Mouse (Mus musculus) intestine, embryonic 16.5 days (tissue): ENCODE measurements at regions not wholly inside any gene's neighbourhood (a gene's known extent, or its start where the extent isn't known, plus 50 kb on each side); places are given as distances from the start of the nearest gene placed in this dataset.
"Not testable (repeated sequence)": the region's sequence is repeated elsewhere in the genome, so short reads cannot be mapped to it uniquely, and the experiment has no call there.

Experiments
- ATAC-seq: fragments of 200-750 bp; cut with Nextera tagmentation; 2 replicates; pipeline ENCODE4 v1.8.0; 2017; ENCODE audit warnings: moderate TSS enrichment, moderate library complexity
- H3K27ac ChIP-seq: fragments of 300-500 bp; sonication (generic); 2 replicates; pipeline ENCODE4 v1.5.1; 2014; ENCODE audit warnings: mild to moderate bottlenecking, low read length
- H3K27me3 ChIP-seq: fragments of 300-500 bp; sonication (generic); replicated peaks from 2 replicates; pipeline ENCODE4 v1.6.1; 2014; ENCODE audit warnings: low read length, control low read depth, mixed read lengths; ENCODE audit not compliant: control insufficient read depth, insufficient read depth
- H3K36me3 ChIP-seq: fragments of 300-500 bp; sonication (generic); 2 replicates; pipeline ENCODE4 v1.6.1; 2014; ENCODE audit warnings: low read length, control low read depth; ENCODE audit not compliant: control insufficient read depth, insufficient read depth
- H3K4me1 ChIP-seq: fragments of 300-500 bp; sonication (generic); 2 replicates; pipeline ENCODE4 v1.6.1; 2014; ENCODE audit warnings: low read length, control low read depth, mixed read lengths; ENCODE audit not compliant: control insufficient read depth, insufficient read depth
- H3K4me2 ChIP-seq: fragments of 300-500 bp; sonication (generic); 2 replicates; pipeline ENCODE4 v1.6.1; 2014; ENCODE audit warnings: low read depth, low read length, control low read depth
- H3K4me3 ChIP-seq: fragments of 300-500 bp; sonication (generic); 2 replicates; pipeline ENCODE4 v1.5.1; 2014; ENCODE audit warnings: mild to moderate bottlenecking, low read length
- H3K9ac ChIP-seq: fragments of 300-500 bp; sonication (generic); 2 replicates; pipeline ENCODE4 v1.6.1; 2014; ENCODE audit warnings: low read depth, low read length
- H3K9me3 ChIP-seq: fragments of 300-500 bp; sonication (generic); 2 replicates; pipeline ENCODE4 v1.6.1; 2016; ENCODE audit warnings: low read length, control low read depth; ENCODE audit not compliant: control insufficient read depth
- WGBS: fragments of 180-500 bp; shearing (Covaris S2); extraction: QIAGEN DNeasy Blood & Tissue Kit; methylation state at CpG from one replicate; pipeline ENCODE4 v1.1.7; 2014; 5-methylcytosine and 5-hydroxymethylcytosine counted together

- WGBS: 95% methylated on average over 15 of the region's 15 CpGs
- Histone ChIP-seq H3K4me3 (no peak overlapping the region), H3K9me3 (no peaks in the 10 kb centered on the region), H3K36me3 (no peaks in the 10 kb centered on the region), H3K27me3 (no peaks in the 10 kb centered on the region), H3K4me2 (no peak overlapping the region), H3K9ac (no peak overlapping the region), H3K27ac (no peak overlapping the region), H3K4me1 (peaks cover 2% of the 10 kb centered on the region; the same call in 1 of the 2 replicates)
- ATAC-seq: no peak
Observed at GRCm38 (mm10) chr15:96793251-96793650, 93.7 kb upstream of the Slc38a2 start.

- Histone ChIP-seq H3K9ac (no peak overlapping the region), H3K27ac (no peak overlapping the region), H3K4me3 (no peak overlapping the region), H3K4me2 (no peak overlapping the region), H3K36me3 (no peaks in the 10 kb centered on the region), H3K27me3 (no peaks in the 10 kb centered on the region), H3K4me1 (no peaks in the 10 kb centered on the region; the same call in 1 of the 2 replicates), H3K9me3 (no peaks in the 10 kb centered on the region)
- WGBS: 75% methylated on average over 6 of the region's 6 CpGs
- ATAC-seq: no peak
Observed at GRCm38 (mm10) chr15:96791306-96791705, 91.8 kb upstream of the Slc38a2 start.

GRCm38 (mm10) chr15:96787921-96788320, 88.4 kb upstream of the Slc38a2 start:
- 98% methylated on average over 2 of the region's 2 CpGs for WGBS
- not testable (repeated sequence) for H3K4me1 ChIP-seq, ATAC-seq

GRCm38 (mm10) chr15:96784578-96784977, 85.0 kb upstream of the Slc38a2 start:
- Histone ChIP-seq H3K4me1 (no peaks in the 10 kb centered on the region), H3K9me3 (no peaks in the 10 kb centered on the region), H3K27me3 (no peaks in the 10 kb centered on the region), H3K27ac (no peak overlapping the region), H3K4me2 (no peak overlapping the region), H3K36me3 (no peaks in the 10 kb centered on the region), H3K9ac (no peak overlapping the region), H3K4me3 (no peak overlapping the region)
- WGBS: 88% methylated on average over 7 of the region's 7 CpGs
- no peak for ATAC-seq

More at GRCm38 (mm10) chr15:96787921-96788320, 88.4 kb upstream of the Slc38a2 start:
- H3K9ac ChIP-seq, H3K36me3 ChIP-seq, H3K4me3 ChIP-seq, H3K4me2 ChIP-seq, H3K27ac ChIP-seq, H3K9me3 ChIP-seq, H3K27me3 ChIP-seq: not testable (repeated sequence)

- Histone ChIP-seq H3K27me3 (no peaks in the 10 kb centered on the region), H3K36me3 (no peaks in the 10 kb centered on the region)
Observed at GRCm38 (mm10) chr15:96781560-96781959, 82.0 kb upstream of the Slc38a2 start.

GRCm38 (mm10) chr15:96780606-96781005, 81.1 kb upstream of the Slc38a2 start:
- H3K4me1 ChIP-seq: no peaks in the 10 kb centered on the region
- no peaks in the 10 kb centered on the region for H3K36me3 ChIP-seq
- H3K9ac ChIP-seq: no peak overlapping the region
- H3K9me3 ChIP-seq: no peaks in the 10 kb centered on the region
- no peak overlapping the region for H3K4me3 ChIP-seq
- no peak overlapping the region for H3K4me2 ChIP-seq
- no peaks in the 10 kb centered on the region for H3K27me3 ChIP-seq
- ATAC-seq: no peak
- H3K27ac ChIP-seq: no peak overlapping the region
- 82% methylated on average over 5 of the region's 5 CpGs for WGBS

More at GRCm38 (mm10) chr15:96781560-96781959, 82.0 kb upstream of the Slc38a2 start:
- no peak overlapping the region for H3K4me3 ChIP-seq
- no peaks in the 10 kb centered on the region for H3K4me1 ChIP-seq
- no peak overlapping the region for H3K9ac ChIP-seq
- H3K4me2 ChIP-seq: no peak overlapping the region
- no peak for ATAC-seq
- H3K27ac ChIP-seq: no peak overlapping the region
- WGBS: 77% methylated on average over 5 of the region's 5 CpGs
- H3K9me3 ChIP-seq: no peaks in the 10 kb centered on the region

GRCm38 (mm10) chr15:96779358-96779757, 79.8 kb upstream of the Slc38a2 start:
- no peak overlapping the region for H3K4me2 ChIP-seq
- no peaks in the 10 kb centered on the region for H3K36me3 ChIP-seq
- no peak overlapping the region for H3K9ac ChIP-seq
- no peak for ATAC-seq
- WGBS: 82% methylated on average over 7 of the region's 7 CpGs
- no peak overlapping the region for H3K27ac ChIP-seq
- H3K9me3 ChIP-seq: no peaks in the 10 kb centered on the region
- H3K4me1 ChIP-seq: peaks cover 4% of the 10 kb centered on the region; the same call in 1 of the 2 replicates
- no peak overlapping the region for H3K4me3 ChIP-seq
- no peaks in the 10 kb centered on the region for H3K27me3 ChIP-seq

GRCm38 (mm10) chr15:96778321-96778926, 78.9 kb upstream of the Slc38a2 start:
- Histone ChIP-seq H3K4me3 (no peak overlapping the region), H3K36me3 (no peaks in the 10 kb centered on the region), H3K9ac (no peak overlapping the region), H3K4me1 (peaks cover 7% of the 10 kb centered on the region; the same call in 1 of the 2 replicates), H3K4me2 (no peak overlapping the region), H3K9me3 (no peaks in the 10 kb centered on the region), H3K27me3 (no peaks in the 10 kb centered on the region), H3K27ac (no peak overlapping the region)
- 91% methylated on average over 15 of the region's 15 CpGs for WGBS
- no peak for ATAC-seq

DNA sequence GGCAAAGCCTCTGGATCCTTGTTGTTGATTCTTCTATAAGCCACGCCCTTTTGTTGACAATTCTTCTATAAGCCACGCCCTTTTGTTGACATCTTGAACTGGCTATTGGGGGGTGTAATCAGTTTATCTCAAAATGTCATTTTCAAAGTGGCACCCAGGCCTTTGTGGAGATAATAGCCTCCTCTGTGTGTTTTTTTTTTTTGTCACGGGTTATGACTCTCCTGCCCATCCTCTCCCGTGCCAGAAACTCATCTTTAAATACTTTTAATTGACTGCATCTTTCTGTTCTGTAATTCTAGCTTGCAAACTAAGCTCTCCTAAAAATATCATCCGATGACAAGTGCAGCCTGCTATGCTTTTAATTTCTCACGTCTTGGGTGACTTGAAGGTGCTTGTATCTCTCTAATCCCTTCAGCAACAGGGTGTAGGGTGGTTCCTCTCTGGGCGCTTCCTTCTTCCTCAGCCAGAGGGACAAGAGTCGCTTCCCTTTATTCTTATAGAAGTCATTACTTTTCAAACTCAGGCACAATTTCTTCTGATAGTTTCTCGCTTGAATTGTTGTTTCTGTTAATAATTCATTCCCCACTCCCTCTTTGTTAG, 77.0 kb upstream of the Slc38a2 start:
- H3K27me3 ChIP-seq: no peaks in the 10 kb centered on the region
- peaks cover 7% of the 10 kb centered on the region; the same call in 1 of the 2 replicates for H3K4me1 ChIP-seq
- H3K9me3 ChIP-seq: no peaks in the 10 kb centered on the region
- no peak overlapping the region for H3K4me3 ChIP-seq
- no peak overlapping the region for H3K27ac ChIP-seq
- no peaks in the 10 kb centered on the region for H3K36me3 ChIP-seq
- 65% methylated on average over 9 of the region's 9 CpGs for WGBS
- no peak for ATAC-seq
- H3K4me2 ChIP-seq: no peak overlapping the region
- no peak overlapping the region for H3K9ac ChIP-seq
